Mouse (Mus musculus) liver, embryonic 16.5 days (tissue): ENCODE data around the gene Elmod3. TPM values are rescaled to one million over a fixed set of nuclear protein-coding genes. Genes with fewer than 3 reads are reported as not detected.
"Not testable (repeated sequence)": the region's sequence is repeated elsewhere in the genome, so short reads cannot be mapped to it uniquely, and the experiment has no call there.

ENCODE experiments used
- ATAC-seq: fragments of 200-750 bp; cut with Nextera tagmentation; 2 replicates; pipeline ENCODE4 v1.8.0; 2017; ENCODE audit warnings: low read depth, mild to moderate bottlenecking, moderate number of reproducible peaks, moderate library complexity
- H3K27ac ChIP-seq: fragments of 300-500 bp; sonication (generic); 2 replicates; pipeline ENCODE4 v1.5.1; 2014; ENCODE audit warnings: mild to moderate bottlenecking, low read length
- H3K27me3 ChIP-seq: fragments of 300-500 bp; sonication (generic); 2 replicates; pipeline ENCODE4 v1.6.1; 2014; ENCODE audit warnings: low read depth, low read length, mixed read lengths; ENCODE audit not compliant: control insufficient read depth, insufficient read depth
- H3K36me3 ChIP-seq: fragments of 300-500 bp; sonication (generic); 2 replicates; pipeline ENCODE4 v1.6.1; 2014; ENCODE audit warnings: mild to moderate bottlenecking; ENCODE audit not compliant: control insufficient read depth, insufficient read depth
- H3K4me1 ChIP-seq: fragments of 300-500 bp; sonication (generic); 2 replicates; pipeline ENCODE4 v1.6.1; 2014; ENCODE audit warnings: low read depth, low read length, mixed read lengths; ENCODE audit not compliant: control insufficient read depth
- H3K4me2 ChIP-seq: fragments of 300-500 bp; sonication (generic); 2 replicates; pipeline ENCODE4 v1.6.1; 2014; ENCODE audit warnings: low read depth, low read length, mixed read lengths
- H3K4me3 ChIP-seq: fragments of 300-500 bp; sonication (generic); 2 replicates; pipeline ENCODE4 v1.5.1; 2014; ENCODE audit warnings: low read depth, mild to moderate bottlenecking, low read length
- H3K9ac ChIP-seq: fragments of 300-500 bp; sonication (generic); 2 replicates; pipeline ENCODE4 v1.6.1; 2014; ENCODE audit warnings: low read depth, low read length
- H3K9me3 ChIP-seq: fragments of 300-500 bp; sonication (generic); replicated peaks from 2 replicates; pipeline ENCODE4 v1.6.1; 2016; ENCODE audit warnings: low read length; ENCODE audit not compliant: control insufficient read depth
- WGBS: fragments of 180-500 bp; shearing (Covaris S2); extraction: QIAGEN DNeasy Blood & Tissue Kit; methylation state at CpG from one replicate; pipeline ENCODE4 v1.1.7; 2014; ENCODE audit not compliant: insufficient replicate concordance; 5-methylcytosine and 5-hydroxymethylcytosine counted together
- polyA plus RNA-seq: library from polyadenylated mRNA; unstranded; fragments of >200 nt; fragmentation: Nextera tagmentation; extraction: Ambion mirVana; gene quantifications from 2 replicates; pipeline ENCODE4 v1.2.1, GENCODE M21; 2015

The Elmod3 gene
- polyA plus RNA-seq, 1 experiment from 2014 or later = 4.5 TPM

DNA sequence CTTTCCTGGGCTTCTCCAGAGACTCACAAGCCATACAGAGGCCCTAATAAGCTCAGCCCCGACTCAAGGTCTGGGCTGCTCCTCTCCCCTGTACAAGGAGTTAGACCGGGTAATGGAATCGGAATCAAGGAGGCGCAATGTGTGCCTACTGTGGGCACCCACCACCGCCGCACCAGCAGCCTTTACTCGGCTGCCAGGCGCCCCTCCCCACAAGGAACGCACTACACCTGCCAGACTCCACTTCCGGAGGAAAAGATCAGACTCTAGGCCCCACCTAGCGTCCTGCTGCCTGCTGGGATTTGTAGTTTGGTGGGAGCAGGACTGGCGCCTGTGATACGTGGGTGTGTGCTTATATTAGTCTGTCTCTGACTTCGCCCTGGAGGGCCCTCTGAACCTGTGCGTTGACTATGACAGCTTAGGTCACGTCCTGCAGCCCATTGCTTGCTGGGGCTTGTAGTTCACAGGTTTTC, 59.6 kb downstream of the Elmod3 start:
- Histone ChIP-seq H3K4me2 (peak overlapping the region; percentile 57), H3K4me3 (peak overlapping the region; percentile 62), H3K27ac (no peak overlapping the region), H3K36me3 (no peaks in the 10 kb centered on the region), H3K4me1 (peaks cover 6% of the 10 kb centered on the region), H3K9ac (peak overlapping the region; percentile 47), H3K9me3 (no peaks in the 10 kb centered on the region), H3K27me3 (no peaks in the 10 kb centered on the region)
- peak; percentile 100 for ATAC-seq
- 3% methylated on average over 16 of the region's 16 CpGs for WGBS

DNA sequence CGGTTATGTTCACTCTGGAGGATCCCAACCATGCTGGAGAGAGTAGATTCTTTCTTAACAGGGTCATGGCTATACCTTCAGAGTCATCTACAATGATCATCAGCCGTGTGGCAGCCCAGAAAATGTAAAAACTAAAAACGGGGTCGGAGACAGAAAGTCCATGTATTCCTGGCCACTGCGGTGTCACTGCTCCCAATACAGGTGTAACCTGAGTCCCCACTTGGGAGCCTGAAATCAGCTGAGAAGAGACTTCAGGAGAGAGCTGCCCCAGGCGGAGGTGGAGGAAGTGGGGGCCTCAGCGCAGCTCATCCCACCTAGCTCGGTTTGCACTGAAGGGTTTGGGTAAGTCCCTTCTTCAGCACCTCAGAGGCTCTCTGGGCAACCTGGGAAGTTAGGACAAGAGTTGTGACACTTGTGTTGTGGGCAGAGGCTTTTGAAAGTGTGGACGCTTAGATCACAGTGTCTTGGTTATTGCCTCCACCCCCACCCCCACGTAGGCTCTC, 60.2 kb downstream of the Elmod3 start:
- no peak overlapping the region for H3K27ac ChIP-seq
- H3K27me3 ChIP-seq = no peaks in the 10 kb centered on the region
- H3K9me3 ChIP-seq = no peaks in the 10 kb centered on the region
- peak overlapping the region; percentile 47 for H3K9ac ChIP-seq
- H3K4me1 ChIP-seq = peaks cover 6% of the 10 kb centered on the region
- WGBS = 49% methylated on average over 10 of the region's 10 CpGs
- peak overlapping the region; percentile 57 for H3K4me2 ChIP-seq
- H3K36me3 ChIP-seq = no peaks in the 10 kb centered on the region
- no peak for ATAC-seq
- H3K4me3 ChIP-seq = peak overlapping the region; percentile 62

DNA sequence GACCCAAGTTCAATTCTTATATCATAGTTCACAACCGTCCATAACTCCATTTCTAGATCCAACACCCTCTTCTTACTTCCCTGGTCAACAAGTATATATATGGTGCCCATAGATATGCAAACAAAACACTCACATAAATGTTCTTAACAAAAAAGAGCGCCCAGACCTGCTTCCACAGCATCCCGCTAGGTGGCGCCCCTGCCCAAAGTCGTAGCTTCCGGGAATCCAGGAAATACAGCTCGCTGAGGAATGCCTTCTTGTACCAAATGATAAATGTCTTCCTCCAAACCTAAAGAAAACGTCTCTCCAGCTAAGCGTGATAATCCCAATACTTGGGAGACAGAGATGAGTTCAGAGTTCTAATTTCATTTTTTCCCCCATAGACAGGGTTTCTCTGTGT, 63.0 kb downstream of the Elmod3 start:
- WGBS = 1% methylated on average over 9 of the region's 9 CpGs
- Histone ChIP-seq H3K27me3 (no peaks in the 10 kb centered on the region), H3K27ac (0 out of 2 replicates have a peak overlapping the region, but pooled peaks have one; percentile 25), H3K9ac (peak overlapping the region; percentile 34), H3K4me2 (peak overlapping the region; percentile 43; the same call in 1 of the 2 replicates), H3K4me1 (peaks cover 6% of the 10 kb centered on the region), H3K4me3 (no peak overlapping the region), H3K9me3 (no peaks in the 10 kb centered on the region), H3K36me3 (no peaks in the 10 kb centered on the region)
- no peak for ATAC-seq

DNA sequence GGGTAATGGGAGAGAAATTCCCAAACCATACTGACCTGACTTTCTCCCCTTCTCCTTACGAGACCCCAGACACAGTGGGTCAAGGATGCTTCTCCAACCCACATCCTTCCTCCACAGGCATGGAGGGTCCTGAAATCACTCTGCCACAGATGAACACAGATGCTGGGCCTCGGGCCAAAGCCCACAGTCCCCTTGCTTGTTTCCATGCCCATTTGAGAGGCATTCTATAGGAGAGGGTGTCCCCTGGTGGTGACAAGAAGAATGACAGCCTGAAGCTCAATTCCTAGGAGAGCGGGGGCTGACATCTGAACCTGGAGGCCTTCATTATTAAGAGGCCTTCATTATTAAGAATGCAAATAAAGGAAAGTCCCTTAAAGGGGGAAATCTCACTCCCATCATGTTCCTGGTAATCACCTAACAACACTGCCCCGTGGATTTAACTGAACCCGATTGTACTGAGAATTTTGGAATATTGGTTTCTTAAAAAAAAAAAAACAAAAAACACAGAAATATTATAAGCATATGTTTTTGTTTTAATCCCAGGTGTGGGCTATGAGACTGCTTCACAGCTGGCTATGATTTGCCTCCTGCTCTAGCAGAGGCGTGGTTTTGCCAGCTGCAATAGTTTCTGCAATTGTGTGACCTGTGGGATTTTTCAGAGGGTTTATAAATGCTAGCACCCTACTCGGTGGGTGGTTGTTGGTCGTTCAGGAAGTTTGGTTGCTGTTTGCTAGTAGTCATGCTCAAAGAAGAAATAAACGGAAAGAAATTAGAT, 64.0 kb downstream of the Elmod3 start:
- ATAC-seq = no peak
- Histone ChIP-seq H3K9me3 (peaks cover 2% of the 10 kb centered on the region; the same call in 1 of the 2 replicates), H3K36me3 (no peaks in the 10 kb centered on the region), H3K4me3 (no peak overlapping the region), H3K27ac (no peak overlapping the region), H3K4me1 (peaks cover 6% of the 10 kb centered on the region), H3K27me3 (no peaks in the 10 kb centered on the region), H3K4me2 (no peak overlapping the region), H3K9ac (no peak overlapping the region)
- 42% methylated on average over 9 of the region's 9 CpGs for WGBS

DNA sequence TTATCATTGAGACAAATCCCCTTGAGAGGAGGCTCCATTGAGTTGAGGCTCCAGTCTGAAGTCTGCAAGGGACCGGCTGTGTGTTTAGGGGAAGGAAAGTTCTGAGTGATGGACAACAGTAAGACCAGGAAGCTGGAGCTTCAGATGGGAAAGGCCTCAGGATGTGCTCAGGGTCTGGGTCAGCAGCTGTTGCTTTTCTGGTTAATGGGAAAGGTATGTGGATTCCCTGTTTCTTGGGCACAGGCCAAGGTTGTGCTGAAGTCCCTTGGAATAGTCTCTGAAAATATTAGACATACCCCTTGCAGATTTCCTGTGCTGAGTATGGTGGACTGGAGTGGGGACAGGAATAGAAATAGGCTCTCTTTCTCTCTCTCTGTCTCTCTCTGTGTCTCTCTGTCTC, 64.7 kb downstream of the Elmod3 start:
- not testable (repeated sequence) for H3K4me2 ChIP-seq, H3K27me3 ChIP-seq, ATAC-seq, H3K9me3 ChIP-seq, H3K36me3 ChIP-seq, H3K4me1 ChIP-seq, H3K4me3 ChIP-seq, H3K27ac ChIP-seq, H3K9ac ChIP-seq
- 56% methylated on average over 1 of the region's 1 CpGs for WGBS

DNA sequence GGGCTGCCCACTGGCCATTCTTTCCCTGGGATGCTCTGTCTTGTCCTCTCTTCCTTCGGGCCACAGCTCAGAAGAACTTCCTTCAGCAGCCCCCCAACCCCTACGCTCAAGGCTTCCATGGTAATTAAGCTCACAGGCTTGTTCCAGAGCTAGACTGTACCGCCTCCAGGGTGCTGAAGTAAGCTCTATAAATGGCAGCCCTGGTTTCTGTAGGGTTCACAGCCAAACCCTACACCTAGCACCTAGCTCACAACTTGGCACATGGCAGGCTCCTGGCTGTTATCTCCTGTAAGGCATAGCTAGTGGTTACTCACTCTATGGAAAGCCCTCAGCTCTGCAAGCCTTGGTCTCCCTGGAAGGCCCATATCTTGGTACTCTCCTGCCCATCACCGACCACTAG, 65.6 kb downstream of the Elmod3 start:
- Histone ChIP-seq H3K4me1 (peaks cover 3% of the 10 kb centered on the region), H3K27me3 (no peaks in the 10 kb centered on the region), H3K4me3 (no peak overlapping the region), H3K4me2 (no peak overlapping the region), H3K9ac (no peak overlapping the region), H3K36me3 (no peaks in the 10 kb centered on the region), H3K27ac (no peak overlapping the region), H3K9me3 (peaks cover 2% of the 10 kb centered on the region; the same call in 1 of the 2 replicates)
- no peak for ATAC-seq
- 68% methylated on average over 4 of the region's 4 CpGs for WGBS

DNA sequence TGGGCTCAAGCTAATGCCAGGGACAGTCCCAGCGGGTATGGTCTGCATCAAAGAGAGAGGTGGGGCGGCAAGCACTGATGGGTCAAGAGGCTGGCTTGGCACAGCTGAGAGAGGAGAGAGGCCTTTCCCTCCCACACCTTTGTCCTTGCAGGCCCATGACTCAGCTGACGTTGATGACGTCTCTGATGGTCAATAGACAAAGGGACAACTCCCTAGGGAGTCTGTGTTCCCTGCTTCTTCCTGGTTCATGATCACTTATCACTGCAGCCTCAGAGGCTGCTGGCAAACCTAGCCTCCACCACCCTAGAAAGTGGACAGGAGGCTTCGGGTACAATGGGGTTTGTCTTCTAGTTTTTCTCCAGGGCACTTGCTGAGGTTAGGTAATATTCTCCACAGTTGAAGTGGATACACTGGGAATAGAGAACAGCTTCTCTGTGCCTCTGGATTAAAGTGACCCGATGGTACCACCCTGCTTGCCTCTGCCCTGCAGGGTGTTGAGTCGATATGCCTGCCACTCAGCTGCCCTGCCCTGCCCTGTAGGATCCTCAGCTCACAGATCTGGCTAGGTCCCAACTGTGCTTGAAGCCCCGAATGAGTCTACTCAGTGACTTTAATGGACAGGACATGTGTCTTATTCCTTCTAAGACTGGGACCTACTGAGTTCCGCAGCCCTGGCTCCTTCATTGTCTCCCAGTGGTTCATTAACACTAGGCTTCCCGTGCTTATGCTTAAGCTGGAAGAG, 69.6 kb downstream of the Elmod3 start:
- Histone ChIP-seq H3K4me3 (no peak overlapping the region), H3K27me3 (no peaks in the 10 kb centered on the region), H3K9me3 (peaks cover 2% of the 10 kb centered on the region; the same call in 1 of the 2 replicates), H3K9ac (no peak overlapping the region), H3K27ac (no peak overlapping the region), H3K4me2 (no peak overlapping the region), H3K36me3 (no peaks in the 10 kb centered on the region), H3K4me1 (no peaks in the 10 kb centered on the region)
- no peak for ATAC-seq
- 64% methylated on average over 10 of the region's 10 CpGs for WGBS

DNA sequence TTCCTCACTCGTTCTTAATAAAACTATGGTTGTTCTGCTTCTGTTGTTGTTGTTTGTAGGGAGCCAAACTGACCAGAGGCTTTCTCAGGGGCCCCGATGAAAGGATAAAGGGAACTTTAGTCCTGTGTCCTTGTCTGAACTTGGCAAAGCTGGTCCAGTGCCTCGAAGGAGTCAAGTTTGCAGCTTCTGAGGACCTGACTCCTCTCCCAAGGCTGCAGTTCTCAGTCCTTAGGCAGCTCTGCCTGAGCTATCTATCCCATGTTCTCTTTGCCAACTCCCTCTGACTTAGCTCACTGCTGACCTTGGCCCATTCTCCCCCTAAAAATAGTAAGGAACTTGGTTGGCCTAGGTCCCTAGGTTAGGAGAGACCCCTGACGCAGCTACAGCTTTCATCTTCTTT, 71.1 kb downstream of the Elmod3 start:
- H3K4me2 ChIP-seq = no peak overlapping the region
- 61% methylated on average over 4 of the region's 4 CpGs for WGBS
- no peaks in the 10 kb centered on the region for H3K4me1 ChIP-seq
- no peaks in the 10 kb centered on the region for H3K36me3 ChIP-seq
- H3K4me3 ChIP-seq = no peak overlapping the region
- no peaks in the 10 kb centered on the region for H3K27me3 ChIP-seq
- peaks cover 2% of the 10 kb centered on the region; the same call in 1 of the 2 replicates for H3K9me3 ChIP-seq
- no peak for ATAC-seq
- no peak overlapping the region for H3K9ac ChIP-seq
- no peak overlapping the region for H3K27ac ChIP-seq

DNA sequence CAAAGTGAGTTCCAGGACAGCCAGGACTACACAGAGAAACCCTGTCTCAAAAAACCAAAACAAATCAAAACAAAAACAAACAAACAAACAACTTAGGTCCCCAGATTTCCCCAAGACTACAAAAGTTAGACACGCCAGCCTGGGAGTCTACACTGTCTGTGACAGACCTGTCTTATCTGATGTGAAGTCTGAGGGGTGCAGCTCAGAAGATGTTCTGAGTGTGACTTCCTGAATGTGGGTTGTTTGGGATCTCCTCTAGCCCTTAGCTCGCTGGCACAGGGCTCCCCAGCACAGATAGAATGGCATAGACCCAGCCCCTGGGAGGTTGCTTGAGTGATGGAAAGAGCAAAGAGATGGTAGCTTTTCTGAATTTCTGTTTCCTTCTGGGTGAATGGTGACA, 74.1 kb downstream of the Elmod3 start:
- Histone ChIP-seq H3K9me3 (no peaks in the 10 kb centered on the region), H3K4me3 (no peak overlapping the region), H3K27me3 (no peaks in the 10 kb centered on the region), H3K27ac (no peak overlapping the region), H3K36me3 (no peaks in the 10 kb centered on the region), H3K4me1 (no peaks in the 10 kb centered on the region), H3K4me2 (no peak overlapping the region), H3K9ac (no peak overlapping the region)
- no peak for ATAC-seq
- WGBS = 31% methylated on average over 2 of the region's 2 CpGs
